Mouse (Mus musculus) midbrain, embryonic 10.5 days (tissue): Measurements from ENCODE around the gene Tap2. TPM values are rescaled to one million over a fixed set of nuclear protein-coding genes. Genes with fewer than 3 reads are reported as not detected.
A peak's percentile ranks its signal among the peaks of the same experiment; 100 is the strongest.

Experiments used
- DNase-seq: peaks from one replicate; pipeline ENCODE4 v3.0.0-alpha.2; 2017; ENCODE audit warnings: low spot score
- H3K27ac ChIP-seq: fragments of 300-500 bp; sonication (generic); replicated peaks from 2 replicates; pipeline ENCODE4 v1.5.1; 2016; ENCODE audit warnings: mild to moderate bottlenecking
- H3K27me3 ChIP-seq: fragments of 300-500 bp; sonication (generic); 2 replicates; pipeline ENCODE4 v1.6.1; 2016; ENCODE audit warnings: low read depth, mild to moderate bottlenecking; ENCODE audit not compliant: poor library complexity, severe bottlenecking
- H3K36me3 ChIP-seq: fragments of 300-500 bp; sonication (generic); 2 replicates; pipeline ENCODE4 v1.6.1; 2016; ENCODE audit warnings: mild to moderate bottlenecking, moderate library complexity
- H3K4me1 ChIP-seq: fragments of 300-500 bp; sonication (generic); 2 replicates; pipeline ENCODE4 v1.6.1; 2016
- H3K4me3 ChIP-seq: fragments of 300-500 bp; sonication (generic); 2 replicates; pipeline ENCODE4 v1.5.1; 2016; ENCODE audit warnings: mild to moderate bottlenecking, moderate library complexity
- H3K9me3 ChIP-seq: fragments of 300-500 bp; sonication (generic); replicated peaks from 2 replicates; pipeline ENCODE4 v1.6.1; 2016; ENCODE audit warnings: mild to moderate bottlenecking
- WGBS: fragments of 180-500 bp; shearing (Covaris S2); methylation state at CpG from one replicate; pipeline ENCODE4 v1.1.7; 2016; 5-methylcytosine and 5-hydroxymethylcytosine counted together
- polyA plus RNA-seq: library from polyadenylated mRNA; unstranded; fragments of >200 nt; fragmentation: Nextera tagmentation; extraction: Ambion mirVana; gene quantifications from 2 replicates; pipeline ENCODE4 v1.2.1, GENCODE M21; 2016

Gene Tap2
- polyA plus RNA-seq, 1 experiment from 2014 or later: 0.53 TPM

GRCm38 (mm10) chr17:34183564-34184219, 19.6 kb upstream of the Tap2 start:
- Histone ChIP-seq H3K4me3 (no peak overlapping the region), H3K9me3 (no peaks in the 10 kb centered on the region), H3K27ac (no peak overlapping the region), H3K36me3 (no peaks in the 10 kb centered on the region), H3K27me3 (peaks cover 57% of the 10 kb centered on the region), H3K4me1 (peaks cover 20% of the 10 kb centered on the region)
- 77% methylated on average over 15 of the region's 15 CpGs for WGBS
- DNase-seq: no peak

GRCm38 (mm10) chr17:34185526-34185925, 17.8 kb upstream of the Tap2 start:
- Histone ChIP-seq H3K27me3 (peaks cover 76% of the 10 kb centered on the region), H3K27ac (no peak overlapping the region), H3K4me1 (peaks cover 20% of the 10 kb centered on the region), H3K9me3 (no peaks in the 10 kb centered on the region), H3K36me3 (no peaks in the 10 kb centered on the region), H3K4me3 (no peak overlapping the region)
- no peak for DNase-seq
- WGBS: 86% methylated on average over 9 of the region's 9 CpGs

GRCm38 (mm10) chr17:34186885-34187260, 16.5 kb upstream of the Tap2 start:
- Histone ChIP-seq H3K4me1 (peaks cover 20% of the 10 kb centered on the region), H3K9me3 (no peaks in the 10 kb centered on the region), H3K27ac (no peak overlapping the region), H3K27me3 (peaks cover 89% of the 10 kb centered on the region), H3K4me3 (peak overlapping the region; percentile 52), H3K36me3 (no peaks in the 10 kb centered on the region)
- WGBS: 3% methylated on average over 14 of the region's 14 CpGs
- DNase-seq: no peak

GRCm38 (mm10) chr17:34187261-34187916, 15.9 kb upstream of the Tap2 start, which contains the start of the genes Tap1 and Psmb9:
Gene Tap1, plus strand, starts transcription at chr17:34187553.
Gene Psmb9, minus strand, starts transcription at chr17:34187764.
- under 1% methylated on average over 46 of the region's 46 CpGs for WGBS
- peaks cover 20% of the 10 kb centered on the region for H3K4me1 ChIP-seq
- peak; percentile 87 for DNase-seq
- no peaks in the 10 kb centered on the region for H3K9me3 ChIP-seq
- no peak within 1 kb of the TSS for H3K27ac ChIP-seq
- H3K4me3 ChIP-seq: peak within 1 kb of the TSS; percentile 52
- H3K36me3 ChIP-seq: no peaks in the 10 kb centered on the region
- H3K27me3 ChIP-seq: peaks cover 94% of the 10 kb centered on the region

- Histone ChIP-seq H3K9me3 (no peaks in the 10 kb centered on the region), H3K4me3 (peak overlapping the region; percentile 52), H3K4me1 (peaks cover 20% of the 10 kb centered on the region), H3K27ac (no peak overlapping the region), H3K36me3 (no peaks in the 10 kb centered on the region), H3K27me3 (peaks cover 99% of the 10 kb centered on the region)
- 3% methylated on average over 20 of the region's 20 CpGs for WGBS
- peak; percentile 34 for DNase-seq
Observed at GRCm38 (mm10) chr17:34188010-34188409, 15.3 kb upstream of the Tap2 start.

GRCm38 (mm10) chr17:34188986-34189385, 14.3 kb upstream of the Tap2 start:
- peaks cover 99% of the 10 kb centered on the region for H3K27me3 ChIP-seq
- H3K27ac ChIP-seq: no peak overlapping the region

GRCm38 (mm10) chr17:34192852-34193251, 10.5 kb upstream of the Tap2 start:
- DNase-seq: no peak
- Histone ChIP-seq H3K9me3 (no peaks in the 10 kb centered on the region), H3K36me3 (no peaks in the 10 kb centered on the region), H3K27me3 (peaks cover 99% of the 10 kb centered on the region), H3K4me3 (no peak overlapping the region), H3K4me1 (peaks cover 15% of the 10 kb centered on the region), H3K27ac (no peak overlapping the region)
- WGBS: 23% methylated on average over 16 of the region's 16 CpGs

More at GRCm38 (mm10) chr17:34188986-34189385, 14.3 kb upstream of the Tap2 start:
- Histone ChIP-seq H3K36me3 (no peaks in the 10 kb centered on the region), H3K9me3 (no peaks in the 10 kb centered on the region), H3K4me1 (peaks cover 20% of the 10 kb centered on the region), H3K4me3 (no peak overlapping the region)
- DNase-seq: no peak
- WGBS: 72% methylated on average over 6 of the region's 6 CpGs

GRCm38 (mm10) chr17:34193468-34193867, 9.9 kb upstream of the Tap2 start:
- Histone ChIP-seq H3K27ac (no peak overlapping the region), H3K9me3 (no peaks in the 10 kb centered on the region), H3K36me3 (no peaks in the 10 kb centered on the region), H3K4me3 (no peak overlapping the region), H3K27me3 (peaks cover 99% of the 10 kb centered on the region), H3K4me1 (peaks cover 15% of the 10 kb centered on the region)
- 54% methylated on average over 8 of the region's 8 CpGs for WGBS
- no peak for DNase-seq

GRCm38 (mm10) chr17:34194723-34195122, 8.6 kb upstream of the Tap2 start:
- Histone ChIP-seq H3K36me3 (no peaks in the 10 kb centered on the region), H3K27ac (no peak overlapping the region), H3K27me3 (peaks cover 99% of the 10 kb centered on the region), H3K9me3 (no peaks in the 10 kb centered on the region), H3K4me3 (no peak overlapping the region), H3K4me1 (peaks cover 18% of the 10 kb centered on the region)
- DNase-seq: no peak
- 79% methylated on average over 4 of the region's 4 CpGs for WGBS

GRCm38 (mm10) chr17:34196491-34196890, 6.8 kb upstream of the Tap2 start:
- H3K4me3 ChIP-seq: no peak overlapping the region
- DNase-seq: no peak
- H3K9me3 ChIP-seq: no peaks in the 10 kb centered on the region
- H3K27me3 ChIP-seq: peaks cover 99% of the 10 kb centered on the region
- no peak overlapping the region for H3K27ac ChIP-seq
- H3K4me1 ChIP-seq: peaks cover 18% of the 10 kb centered on the region
- no peaks in the 10 kb centered on the region for H3K36me3 ChIP-seq
- 29% methylated on average over 12 of the region's 12 CpGs for WGBS

- 4% methylated on average over 41 of the region's 41 CpGs for WGBS
- Histone ChIP-seq H3K4me3 (peak within 1 kb of the TSS; percentile 50), H3K36me3 (no peaks in the 10 kb centered on the region), H3K27me3 (peaks cover 93% of the 10 kb centered on the region), H3K27ac (no peak within 1 kb of the TSS), H3K9me3 (no peaks in the 10 kb centered on the region), H3K4me1 (peaks cover 18% of the 10 kb centered on the region)
- DNase-seq: peak; percentile 83
Observed at GRCm38 (mm10) chr17:34196941-34197894, 6.1 kb upstream of the Tap2 start, which contains the start of gene Psmb8. Gene Psmb8, plus strand, starts transcription at chr17:34197721.

- H3K4me3 ChIP-seq: peak overlapping the region; percentile 50
- H3K9me3 ChIP-seq: no peaks in the 10 kb centered on the region
- no peaks in the 10 kb centered on the region for H3K36me3 ChIP-seq
- 3% methylated on average over 32 of the region's 32 CpGs for WGBS
- DNase-seq: no peak
- no peak overlapping the region for H3K27ac ChIP-seq
- H3K27me3 ChIP-seq: peaks cover 90% of the 10 kb centered on the region
- peaks cover 18% of the 10 kb centered on the region for H3K4me1 ChIP-seq
Observed at GRCm38 (mm10) chr17:34197904-34198520, 5.3 kb upstream of the Tap2 start.
